Mouse (Mus musculus): ENCODE results near the gene Stx8. TPM values are rescaled to one million over a fixed set of nuclear protein-coding genes. Genes with fewer than 3 reads are reported as not detected.
A peak's percentile ranks its signal among the peaks of the same experiment; 100 is the strongest.

The Stx8 gene
- polyA plus RNA-seq, 1 experiment from 2014 or later: 68.5 TPM

- Histone ChIP-seq H3K27ac (ENCODE audit: low read depth, low read length) (no peak overlapping the region), H3K9ac (replicated peaks; ENCODE audit: low read depth, low read length) (no peak overlapping the region), H3K9me3 (ENCODE audit: control insufficient read depth, low read length) (no peaks in the 10 kb centered on the region), H3K4me3 (ENCODE audit: low read depth, low read length) (no peak overlapping the region), H3K4me2 (ENCODE audit: low read depth, low read length) (no peak overlapping the region), H3K4me1 (ENCODE audit: control insufficient read depth, insufficient read depth, low read length) (peaks cover 3% of the 10 kb centered on the region; the same call in 1 of the 2 replicates), H3K36me3 (ENCODE audit: control insufficient read depth, insufficient read depth, low read length) (no peaks in the 10 kb centered on the region), H3K27me3 (ENCODE audit: control insufficient read depth, insufficient read depth, low read length) (no peaks in the 10 kb centered on the region)
- WGBS: 27% methylated on average over 10 of the region's 10 CpGs
- ATAC-seq (ENCODE audit: low read depth): no peak
Measured at GRCm38 (mm10) chr11:68203658-68204315, 237.8 kb downstream of the Stx8 start.

- H3K4me3 ChIP-seq (ENCODE audit: low read depth, low read length): no peak overlapping the region
- 87% methylated on average over 5 of the region's 5 CpGs for WGBS
- H3K36me3 ChIP-seq (ENCODE audit: control insufficient read depth, insufficient read depth, low read length): no peaks in the 10 kb centered on the region
- peaks cover 3% of the 10 kb centered on the region; the same call in 1 of the 2 replicates for H3K4me1 ChIP-seq (ENCODE audit: control insufficient read depth, insufficient read depth, low read length)
- no peaks in the 10 kb centered on the region for H3K27me3 ChIP-seq (ENCODE audit: control insufficient read depth, insufficient read depth, low read length)
- no peaks in the 10 kb centered on the region for H3K9me3 ChIP-seq (ENCODE audit: control insufficient read depth, low read length)
- no peak overlapping the region for H3K9ac ChIP-seq (replicated peaks; ENCODE audit: low read depth, low read length)
- no peak for ATAC-seq (ENCODE audit: low read depth)
- H3K27ac ChIP-seq (ENCODE audit: low read depth, low read length): no peak overlapping the region
- no peak overlapping the region for H3K4me2 ChIP-seq (ENCODE audit: low read depth, low read length)
Measured at GRCm38 (mm10) chr11:68204407-68204806, 238.4 kb downstream of the Stx8 start.

GRCm38 (mm10) chr11:68205572-68206229, 239.7 kb downstream of the Stx8 start:
- Histone ChIP-seq H3K9me3 (ENCODE audit: control insufficient read depth, low read length) (no peaks in the 10 kb centered on the region), H3K9ac (replicated peaks; ENCODE audit: low read depth, low read length) (no peak overlapping the region), H3K27me3 (ENCODE audit: control insufficient read depth, insufficient read depth, low read length) (no peaks in the 10 kb centered on the region), H3K4me2 (ENCODE audit: low read depth, low read length) (no peak overlapping the region), H3K36me3 (ENCODE audit: control insufficient read depth, insufficient read depth, low read length) (no peaks in the 10 kb centered on the region), H3K27ac (ENCODE audit: low read depth, low read length) (no peak overlapping the region), H3K4me3 (ENCODE audit: low read depth, low read length) (no peak overlapping the region), H3K4me1 (ENCODE audit: control insufficient read depth, insufficient read depth, low read length) (peaks cover 3% of the 10 kb centered on the region; the same call in 1 of the 2 replicates)
- peak; percentile 73; the same call in 1 of the 2 replicates for ATAC-seq (ENCODE audit: low read depth)
- WGBS: 68% methylated on average over 10 of the region's 10 CpGs

DNA sequence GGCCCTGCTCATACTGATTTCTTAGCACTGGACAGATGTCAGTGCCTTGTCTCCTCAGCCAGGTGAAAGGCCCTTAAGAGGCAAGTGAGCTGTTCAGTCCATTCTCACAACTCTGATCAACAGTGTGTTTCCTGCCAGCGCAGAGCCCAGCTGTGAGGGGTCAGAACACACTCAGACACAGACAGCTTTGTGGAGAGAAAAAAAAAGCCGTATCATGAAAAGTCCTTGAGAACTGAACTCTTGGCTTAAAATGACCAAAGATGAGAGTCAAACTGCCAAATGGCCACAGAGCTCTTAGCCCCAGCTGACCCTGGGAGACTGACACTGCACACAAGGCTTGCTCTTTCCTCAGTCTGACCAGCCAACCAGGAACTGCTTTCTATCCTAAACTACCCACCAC, 242.0 kb downstream of the Stx8 start:
- Histone ChIP-seq H3K36me3 (ENCODE audit: control insufficient read depth, insufficient read depth, low read length) (no peaks in the 10 kb centered on the region), H3K9me3 (ENCODE audit: control insufficient read depth, low read length) (no peaks in the 10 kb centered on the region), H3K9ac (replicated peaks; ENCODE audit: low read depth, low read length) (no peak overlapping the region), H3K4me3 (ENCODE audit: low read depth, low read length) (no peak overlapping the region), H3K27ac (ENCODE audit: low read depth, low read length) (no peak overlapping the region), H3K27me3 (ENCODE audit: control insufficient read depth, insufficient read depth, low read length) (no peaks in the 10 kb centered on the region), H3K4me1 (ENCODE audit: control insufficient read depth, insufficient read depth, low read length) (peaks cover 3% of the 10 kb centered on the region; the same call in 1 of the 2 replicates), H3K4me2 (ENCODE audit: low read depth, low read length) (no peak overlapping the region)
- 75% methylated on average over 2 of the region's 2 CpGs for WGBS
- ATAC-seq (ENCODE audit: low read depth): no peak

- ATAC-seq (ENCODE audit: low read depth): no peak
- no peaks in the 10 kb centered on the region for H3K36me3 ChIP-seq (ENCODE audit: control insufficient read depth, insufficient read depth, low read length)
- H3K9me3 ChIP-seq (ENCODE audit: control insufficient read depth, low read length): no peaks in the 10 kb centered on the region
- WGBS: 95% methylated on average over 1 of the region's 1 CpGs
- H3K4me2 ChIP-seq (ENCODE audit: low read depth, low read length): no peak overlapping the region
- peaks cover 3% of the 10 kb centered on the region; the same call in 1 of the 2 replicates for H3K4me1 ChIP-seq (ENCODE audit: control insufficient read depth, insufficient read depth, low read length)
- H3K4me3 ChIP-seq (ENCODE audit: low read depth, low read length): no peak overlapping the region
- no peaks in the 10 kb centered on the region for H3K27me3 ChIP-seq (ENCODE audit: control insufficient read depth, insufficient read depth, low read length)
- no peak overlapping the region for H3K27ac ChIP-seq (ENCODE audit: low read depth, low read length)
- no peak overlapping the region for H3K9ac ChIP-seq (replicated peaks; ENCODE audit: low read depth, low read length)
Measured at GRCm38 (mm10) chr11:68208582-68208981, 242.6 kb downstream of the Stx8 start.

GRCm38 (mm10) chr11:68209506-68209905, 243.5 kb downstream of the Stx8 start:
- Histone ChIP-seq H3K4me2 (ENCODE audit: low read depth, low read length) (no peak overlapping the region), H3K9me3 (ENCODE audit: control insufficient read depth, low read length) (no peaks in the 10 kb centered on the region), H3K4me3 (ENCODE audit: low read depth, low read length) (no peak overlapping the region), H3K9ac (replicated peaks; ENCODE audit: low read depth, low read length) (no peak overlapping the region), H3K27me3 (ENCODE audit: control insufficient read depth, insufficient read depth, low read length) (no peaks in the 10 kb centered on the region), H3K36me3 (ENCODE audit: control insufficient read depth, insufficient read depth, low read length) (no peaks in the 10 kb centered on the region), H3K27ac (ENCODE audit: low read depth, low read length) (no peak overlapping the region), H3K4me1 (ENCODE audit: control insufficient read depth, insufficient read depth, low read length) (peaks cover under 1% of the 10 kb centered on the region)
- WGBS: 88% methylated on average over 4 of the region's 4 CpGs
- ATAC-seq (ENCODE audit: low read depth): no peak

- Histone ChIP-seq H3K9me3 (ENCODE audit: control insufficient read depth, low read length) (no peaks in the 10 kb centered on the region), H3K9ac (replicated peaks; ENCODE audit: low read depth, low read length) (no peak overlapping the region), H3K4me2 (ENCODE audit: low read depth, low read length) (no peak overlapping the region), H3K27me3 (ENCODE audit: control insufficient read depth, insufficient read depth, low read length) (no peaks in the 10 kb centered on the region), H3K4me3 (ENCODE audit: low read depth, low read length) (no peak overlapping the region), H3K4me1 (ENCODE audit: control insufficient read depth, insufficient read depth, low read length) (peaks cover 13% of the 10 kb centered on the region), H3K27ac (ENCODE audit: low read depth, low read length) (no peak overlapping the region), H3K36me3 (ENCODE audit: control insufficient read depth, insufficient read depth, low read length) (no peaks in the 10 kb centered on the region)
- no peak for ATAC-seq (ENCODE audit: low read depth)
- 97% methylated on average over 5 of the region's 5 CpGs for WGBS
Measured at GRCm38 (mm10) chr11:68210714-68211113, 244.7 kb downstream of the Stx8 start.

DNA sequence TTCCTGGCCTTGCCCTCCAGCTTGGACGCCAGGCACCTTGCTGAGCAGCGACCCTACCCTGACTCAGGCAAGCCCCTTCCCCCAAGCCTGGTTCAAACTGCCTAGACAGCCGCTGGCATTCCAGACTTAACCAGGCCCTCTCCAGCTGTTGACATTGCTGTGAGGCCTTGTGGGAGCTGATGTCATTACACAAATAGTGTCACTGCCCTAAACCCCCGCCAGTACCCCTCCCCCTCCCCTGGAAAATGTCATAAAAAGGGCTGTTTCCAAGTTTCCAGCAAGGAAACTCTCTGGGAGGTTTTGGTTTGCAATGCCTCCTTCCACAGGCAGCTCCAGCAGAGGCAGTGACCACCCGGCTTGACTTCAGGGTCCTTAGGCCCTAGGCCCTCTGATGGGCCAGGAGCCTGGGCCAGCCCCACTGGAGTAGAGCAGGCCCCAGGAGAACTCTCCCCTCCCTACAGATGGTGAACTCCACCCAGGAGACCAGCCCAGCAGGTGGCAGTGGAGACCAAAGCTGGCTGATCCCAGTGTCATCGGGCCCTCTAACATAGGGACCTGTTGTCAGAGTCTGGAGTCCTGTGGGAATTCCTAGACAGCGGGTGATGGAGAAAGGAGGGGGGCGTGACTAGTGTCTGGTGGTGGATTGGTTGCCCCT, 246.1 kb downstream of the Stx8 start:
- H3K9ac ChIP-seq (replicated peaks; ENCODE audit: low read depth, low read length): no peak overlapping the region
- H3K4me2 ChIP-seq (ENCODE audit: low read depth, low read length): no peak overlapping the region
- no peaks in the 10 kb centered on the region for H3K36me3 ChIP-seq (ENCODE audit: control insufficient read depth, insufficient read depth, low read length)
- 32% methylated on average over 8 of the region's 8 CpGs for WGBS
- no peaks in the 10 kb centered on the region for H3K9me3 ChIP-seq (ENCODE audit: control insufficient read depth, low read length)
- no peaks in the 10 kb centered on the region for H3K27me3 ChIP-seq (ENCODE audit: control insufficient read depth, insufficient read depth, low read length)
- no peak overlapping the region for H3K4me3 ChIP-seq (ENCODE audit: low read depth, low read length)
- H3K27ac ChIP-seq (ENCODE audit: low read depth, low read length): peak overlapping the region; percentile 5; the same call in 1 of the 2 replicates
- peaks cover 20% of the 10 kb centered on the region for H3K4me1 ChIP-seq (ENCODE audit: control insufficient read depth, insufficient read depth, low read length)
- ATAC-seq (ENCODE audit: low read depth): peak; percentile 9; the same call in 1 of the 2 replicates

GRCm38 (mm10) chr11:68213896-68214295, 247.9 kb downstream of the Stx8 start:
- Histone ChIP-seq H3K4me3 (ENCODE audit: low read depth, low read length) (no peak overlapping the region), H3K4me2 (ENCODE audit: low read depth, low read length) (no peak overlapping the region), H3K36me3 (ENCODE audit: control insufficient read depth, insufficient read depth, low read length) (no peaks in the 10 kb centered on the region), H3K9ac (replicated peaks; ENCODE audit: low read depth, low read length) (no peak overlapping the region), H3K4me1 (ENCODE audit: control insufficient read depth, insufficient read depth, low read length) (peaks cover 24% of the 10 kb centered on the region), H3K27me3 (ENCODE audit: control insufficient read depth, insufficient read depth, low read length) (no peaks in the 10 kb centered on the region), H3K27ac (ENCODE audit: low read depth, low read length) (no peak overlapping the region), H3K9me3 (ENCODE audit: control insufficient read depth, low read length) (no peaks in the 10 kb centered on the region)
- no peak for ATAC-seq (ENCODE audit: low read depth)
- WGBS: 70% methylated on average over 3 of the region's 3 CpGs
